Mouse (Mus musculus) intestine, embryonic 15.5 days (tissue): ENCODE data around the gene Cklf. TPM values are rescaled to one million over a fixed set of nuclear protein-coding genes. Genes with fewer than 3 reads are reported as not detected.

Experiments
- ATAC-seq: fragments of 200-750 bp; cut with Nextera tagmentation; 2 replicates; pipeline ENCODE4 v1.8.0; 2017; ENCODE audit warnings: moderate TSS enrichment, moderate library complexity
- H3K27ac ChIP-seq: fragments of 300-500 bp; sonication (generic); 2 replicates; pipeline ENCODE4 v1.5.1; 2015; ENCODE audit warnings: mild to moderate bottlenecking, inconsistent platforms
- H3K27me3 ChIP-seq: fragments of 300-500 bp; sonication (generic); replicated peaks from 2 replicates; pipeline ENCODE4 v1.6.1; 2015; ENCODE audit warnings: inconsistent platforms
- H3K36me3 ChIP-seq: fragments of 300-500 bp; sonication (generic); 2 replicates; pipeline ENCODE4 v1.6.1; 2015; ENCODE audit warnings: inconsistent platforms
- H3K4me1 ChIP-seq: fragments of 300-500 bp; sonication (generic); replicated peaks from 2 replicates; pipeline ENCODE4 v1.6.1; 2015; ENCODE audit warnings: inconsistent platforms
- H3K4me2 ChIP-seq: fragments of 300-500 bp; sonication (generic); replicated peaks from 2 replicates; pipeline ENCODE4 v1.6.1; 2015; ENCODE audit warnings: mild to moderate bottlenecking, inconsistent platforms
- H3K4me3 ChIP-seq: fragments of 300-500 bp; sonication (generic); replicated peaks from 2 replicates; pipeline ENCODE4 v1.5.1; 2015; ENCODE audit warnings: inconsistent platforms
- H3K9ac ChIP-seq: fragments of 300-500 bp; sonication (generic); 2 replicates; pipeline ENCODE4 v1.6.1; 2015; ENCODE audit warnings: inconsistent platforms
- H3K9me3 ChIP-seq: fragments of 300-500 bp; sonication (generic); 2 replicates; pipeline ENCODE4 v1.6.1; 2016; ENCODE audit warnings: inconsistent platforms
- WGBS: fragments of 180-500 bp; shearing (Covaris S2); methylation state at CpG from one replicate; pipeline ENCODE4 v1.1.7; 2015; 5-methylcytosine and 5-hydroxymethylcytosine counted together
- polyA plus RNA-seq: library from polyadenylated mRNA; unstranded; fragments of >200 nt; fragmentation: Nextera tagmentation; extraction: Ambion mirVana; gene quantifications from 2 replicates; pipeline ENCODE4 v1.2.1, GENCODE M21; 2015

The Cklf gene
- polyA plus RNA-seq = 37.2 and 41.4 TPM in 2 replicates

DNA sequence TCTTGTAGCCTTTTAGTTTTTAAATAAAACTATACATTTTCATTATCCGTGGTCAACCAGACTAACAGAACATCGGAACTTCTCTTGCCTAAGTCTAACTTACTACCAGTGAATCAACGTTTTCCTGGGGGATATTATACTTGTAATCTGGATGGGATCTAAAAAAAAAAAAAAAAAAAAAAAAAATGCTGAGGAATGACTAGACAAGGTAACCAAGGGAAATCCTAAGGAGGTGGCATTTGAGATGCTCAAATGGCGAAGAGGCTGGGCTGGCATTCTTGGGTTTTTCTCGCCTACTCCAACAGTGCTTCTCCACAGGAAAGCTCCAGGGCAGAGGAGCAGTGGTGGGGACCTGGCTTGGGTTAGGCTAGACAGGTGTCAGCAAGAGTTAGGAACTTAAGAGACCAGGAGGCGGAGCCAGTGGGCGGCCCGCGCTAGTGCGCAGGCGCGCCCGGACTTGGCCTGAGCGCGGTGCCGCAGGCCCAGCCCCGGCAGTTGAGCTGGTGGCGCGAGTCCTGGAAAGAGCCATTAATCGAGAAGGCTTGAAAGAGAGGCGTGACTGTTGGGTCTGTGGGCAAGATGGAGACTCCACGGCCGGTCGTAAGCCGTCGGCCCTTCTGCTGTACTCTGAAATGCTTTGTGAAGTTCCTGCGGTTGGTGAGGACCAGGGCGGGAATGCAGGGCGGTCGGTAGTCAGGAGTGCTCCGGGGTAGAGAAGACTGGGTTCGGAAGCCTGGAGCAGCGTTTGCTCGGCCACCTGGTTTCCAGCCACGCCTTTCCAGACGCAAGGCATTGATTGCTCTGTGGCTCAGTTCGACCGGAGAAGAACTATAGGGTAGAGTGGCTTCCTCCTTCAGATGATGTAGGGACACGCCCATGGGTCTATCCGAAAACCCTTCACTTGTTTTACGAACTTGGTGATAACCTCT lies at the start of gene Cklf:
TSS of gene Cklf (plus strand) at position 423 of the 929 bp plus-strand sequence.
- no peaks in the 10 kb centered on the region for H3K9me3 ChIP-seq
- H3K4me1 ChIP-seq = peaks cover 12% of the 10 kb centered on the region
- H3K36me3 ChIP-seq = no peaks in the 10 kb centered on the region
- 3% methylated on average over 41 of the region's 41 CpGs for WGBS
- H3K27ac ChIP-seq = peak within 1 kb of the TSS; percentile 89
- H3K4me3 ChIP-seq = peak within 1 kb of the TSS; percentile 60
- H3K27me3 ChIP-seq = no peaks in the 10 kb centered on the region
- H3K9ac ChIP-seq = peak within 1 kb of the TSS; percentile 70
- peak within 1 kb of the TSS; percentile 75 for H3K4me2 ChIP-seq
- ATAC-seq = peak; percentile 90

- H3K9ac ChIP-seq = no peak overlapping the region
- no peak overlapping the region for H3K4me3 ChIP-seq
- no peaks in the 10 kb centered on the region for H3K27me3 ChIP-seq
- no peaks in the 10 kb centered on the region for H3K4me1 ChIP-seq
- no peak overlapping the region for H3K27ac ChIP-seq
- no peaks in the 10 kb centered on the region for H3K9me3 ChIP-seq
- H3K4me2 ChIP-seq = no peak overlapping the region
- H3K36me3 ChIP-seq = no peaks in the 10 kb centered on the region
- WGBS = 81% methylated on average over 3 of the region's 3 CpGs
- ATAC-seq = no peak
These were observed 49.0 kb upstream of the Cklf start for GRCm38 (mm10) chr8:104201622-104202021.

- no peak for ATAC-seq
These were observed 48.3 kb upstream of the Cklf start for GRCm38 (mm10) chr8:104202320-104202719.

DNA sequence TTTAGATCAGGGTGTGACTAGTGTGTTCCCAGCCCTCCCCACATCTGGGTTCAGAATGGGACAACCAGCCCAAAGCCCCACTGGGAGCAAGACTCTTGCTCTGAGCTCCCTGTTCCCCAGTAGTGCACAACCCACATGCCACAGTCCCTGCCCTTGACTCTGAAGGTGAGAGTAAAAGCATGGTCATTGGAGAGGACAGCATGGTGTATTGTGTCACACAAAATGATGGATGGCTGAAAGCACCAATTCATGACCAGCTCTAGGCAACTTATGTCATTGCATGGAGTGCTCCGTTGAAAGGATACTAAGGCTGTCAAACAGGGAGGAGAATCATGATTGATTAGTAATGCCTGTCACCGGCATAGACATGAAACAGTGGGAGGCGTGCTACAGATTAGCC lies 45.4 kb upstream of the Cklf start:
- ATAC-seq = no peak
- H3K27ac ChIP-seq = no peak overlapping the region
- no peaks in the 10 kb centered on the region for H3K9me3 ChIP-seq
- H3K27me3 ChIP-seq = no peaks in the 10 kb centered on the region
- no peak overlapping the region for H3K4me3 ChIP-seq
- no peak overlapping the region for H3K9ac ChIP-seq
- no peak overlapping the region for H3K4me2 ChIP-seq
- H3K36me3 ChIP-seq = no peaks in the 10 kb centered on the region
- no peaks in the 10 kb centered on the region for H3K4me1 ChIP-seq
- WGBS = 56% methylated on average over 3 of the region's 3 CpGs

More at GRCm38 (mm10) chr8:104202320-104202719, 48.3 kb upstream of the Cklf start:
- H3K9ac ChIP-seq = no peak overlapping the region
- no peak overlapping the region for H3K4me3 ChIP-seq
- 85% methylated on average over 4 of the region's 4 CpGs for WGBS
- no peaks in the 10 kb centered on the region for H3K4me1 ChIP-seq
- no peaks in the 10 kb centered on the region for H3K9me3 ChIP-seq
- no peaks in the 10 kb centered on the region for H3K36me3 ChIP-seq
- no peaks in the 10 kb centered on the region for H3K27me3 ChIP-seq
- H3K4me2 ChIP-seq = no peak overlapping the region
- H3K27ac ChIP-seq = no peak overlapping the region

DNA sequence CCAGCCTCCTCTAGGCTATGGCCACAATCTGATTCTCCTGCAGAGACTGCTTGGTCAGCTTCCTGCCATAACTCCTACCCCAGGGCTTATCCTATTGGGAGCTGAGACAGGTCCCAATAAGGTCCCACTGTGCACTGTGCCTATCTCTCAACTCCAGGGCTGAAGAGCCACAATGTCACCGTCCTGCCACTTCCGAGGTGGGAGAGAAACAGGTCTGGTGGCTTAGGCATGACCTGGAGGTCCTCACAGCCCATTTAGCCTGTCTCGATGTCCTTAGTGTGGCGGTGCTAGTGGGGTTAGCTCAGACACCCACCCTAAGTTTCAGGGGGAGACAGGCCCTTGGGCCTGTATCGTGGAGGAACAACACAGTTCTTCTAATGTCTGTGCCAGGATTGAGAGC lies 33.1 kb upstream of the Cklf start:
- Histone ChIP-seq H3K4me3 (no peak overlapping the region), H3K27ac (no peak overlapping the region), H3K9ac (no peak overlapping the region), H3K4me2 (no peak overlapping the region), H3K4me1 (no peaks in the 10 kb centered on the region), H3K27me3 (no peaks in the 10 kb centered on the region), H3K36me3 (no peaks in the 10 kb centered on the region), H3K9me3 (no peaks in the 10 kb centered on the region)
- ATAC-seq = no peak
- WGBS = 89% methylated on average over 5 of the region's 5 CpGs

DNA sequence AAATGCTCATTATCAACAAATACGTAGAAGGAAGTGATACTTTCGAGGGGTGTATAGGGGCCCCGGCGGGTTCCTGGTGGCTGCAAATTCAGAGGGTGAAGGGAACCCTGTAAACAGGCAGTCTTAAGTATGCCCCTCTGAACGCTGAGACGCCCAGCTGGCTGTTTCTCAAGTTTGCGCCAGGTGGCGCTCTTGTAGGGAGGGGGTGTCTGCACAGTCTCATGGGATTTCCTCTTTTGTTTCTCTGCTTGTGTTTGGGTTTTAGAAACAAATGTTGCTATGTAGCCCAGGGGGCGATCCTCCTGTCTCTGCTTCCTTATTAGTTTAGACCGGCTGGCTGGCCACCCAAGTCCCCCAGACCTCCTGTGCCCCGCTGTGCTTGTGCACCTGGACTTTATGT lies 31.6 kb upstream of the Cklf start:
- Histone ChIP-seq H3K36me3 (no peaks in the 10 kb centered on the region), H3K9me3 (no peaks in the 10 kb centered on the region), H3K4me1 (no peaks in the 10 kb centered on the region), H3K4me2 (no peak overlapping the region), H3K4me3 (no peak overlapping the region), H3K9ac (no peak overlapping the region), H3K27ac (no peak overlapping the region), H3K27me3 (no peaks in the 10 kb centered on the region)
- ATAC-seq = no peak
- 26% methylated on average over 11 of the region's 11 CpGs for WGBS

DNA sequence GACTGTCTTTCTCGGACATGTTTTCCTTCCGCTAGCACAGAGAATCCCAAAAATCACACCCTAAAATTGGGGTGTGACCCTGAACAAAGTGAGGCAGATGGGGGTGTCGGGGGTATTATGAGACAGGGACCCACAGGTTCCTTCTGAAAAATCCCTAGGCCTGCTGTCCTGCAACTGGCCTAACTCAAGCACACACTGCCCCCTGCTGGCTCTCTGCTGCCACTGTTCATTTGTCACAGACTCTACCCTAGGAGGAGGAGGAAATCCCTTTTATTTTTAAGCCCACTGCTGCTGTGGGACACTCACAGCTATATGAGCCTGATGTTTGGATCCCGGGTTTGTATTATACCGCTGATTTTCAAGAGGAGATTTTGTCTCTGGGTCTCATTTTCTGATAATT lies 30.9 kb upstream of the Cklf start:
- 44% methylated on average over 5 of the region's 5 CpGs for WGBS
- ATAC-seq = peak; percentile 68

GRCm38 (mm10) chr8:104227048-104227447 lies 23.6 kb upstream of the Cklf start:
- H3K27ac ChIP-seq = no peak overlapping the region
- no peaks in the 10 kb centered on the region for H3K4me1 ChIP-seq
- H3K9ac ChIP-seq = no peak overlapping the region
- H3K4me2 ChIP-seq = no peak overlapping the region
- WGBS = 94% methylated on average over 5 of the region's 5 CpGs
- H3K27me3 ChIP-seq = no peaks in the 10 kb centered on the region
- peaks cover 30% of the 10 kb centered on the region for H3K36me3 ChIP-seq
- no peak for ATAC-seq
- no peaks in the 10 kb centered on the region for H3K9me3 ChIP-seq
- H3K4me3 ChIP-seq = no peak overlapping the region

More for the DNA sequence above, 30.9 kb upstream of the Cklf start:
- no peak overlapping the region for H3K27ac ChIP-seq
- no peak overlapping the region for H3K4me3 ChIP-seq
- no peaks in the 10 kb centered on the region for H3K36me3 ChIP-seq
- H3K4me2 ChIP-seq = no peak overlapping the region
- no peaks in the 10 kb centered on the region for H3K27me3 ChIP-seq
- no peaks in the 10 kb centered on the region for H3K9me3 ChIP-seq
- H3K4me1 ChIP-seq = no peaks in the 10 kb centered on the region
- no peak overlapping the region for H3K9ac ChIP-seq

DNA sequence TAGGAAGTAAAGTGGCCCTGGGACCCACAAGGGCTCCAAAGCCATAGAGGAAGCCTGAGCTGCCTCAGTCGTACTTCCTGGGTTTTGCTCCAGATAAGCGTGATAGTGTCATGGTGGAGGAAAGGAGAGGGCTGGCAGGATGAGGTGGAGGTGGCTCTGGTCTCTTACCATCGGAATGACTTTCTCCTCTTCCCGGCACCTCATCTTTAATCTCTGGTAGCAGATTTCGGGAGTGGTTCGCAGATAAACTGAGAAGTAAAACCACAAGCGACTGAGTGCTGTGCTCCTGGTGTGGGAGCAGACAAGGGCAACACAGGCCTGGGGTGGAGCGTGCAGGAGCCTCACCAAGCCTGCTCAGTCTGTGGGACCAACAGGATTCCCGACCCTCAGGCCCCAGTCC lies 20.3 kb upstream of the Cklf start:
- H3K4me3 ChIP-seq = no peak overlapping the region

DNA sequence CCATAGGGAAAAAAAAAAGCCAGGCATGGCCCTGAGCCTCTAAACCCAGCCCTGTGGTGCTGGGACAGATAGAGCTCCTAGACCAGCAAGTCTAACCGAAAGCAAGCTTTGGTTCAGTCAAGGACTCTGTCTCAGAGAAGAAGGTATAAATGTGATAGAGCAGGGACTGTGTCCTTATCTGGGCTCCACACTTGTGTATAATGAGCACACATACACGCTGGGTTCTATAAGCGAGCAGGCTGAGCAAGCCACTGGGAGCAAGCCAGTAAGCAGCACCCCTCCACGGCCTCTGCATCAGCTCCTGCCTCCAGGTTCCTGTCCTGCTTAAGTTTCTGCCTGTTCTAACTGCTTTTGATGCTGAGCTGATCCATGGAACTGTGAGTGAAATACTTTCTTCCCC lies 18.6 kb upstream of the Cklf start:
- over 99% methylated on average over 4 of the region's 4 CpGs for WGBS
- H3K9ac ChIP-seq = no peak overlapping the region
- no peak for ATAC-seq
- no peak overlapping the region for H3K27ac ChIP-seq
- H3K9me3 ChIP-seq = no peaks in the 10 kb centered on the region
- no peaks in the 10 kb centered on the region for H3K27me3 ChIP-seq
- no peak overlapping the region for H3K4me2 ChIP-seq
- H3K4me1 ChIP-seq = no peaks in the 10 kb centered on the region
- no peak overlapping the region for H3K4me3 ChIP-seq
- H3K36me3 ChIP-seq = peaks cover 36% of the 10 kb centered on the region

More for the DNA sequence above, 20.3 kb upstream of the Cklf start:
- Histone ChIP-seq H3K9me3 (no peaks in the 10 kb centered on the region), H3K4me2 (no peak overlapping the region), H3K27ac (no peak overlapping the region), H3K4me1 (no peaks in the 10 kb centered on the region), H3K27me3 (no peaks in the 10 kb centered on the region), H3K36me3 (peaks cover 31% of the 10 kb centered on the region), H3K9ac (no peak overlapping the region)
- ATAC-seq = no peak
- 89% methylated on average over 9 of the region's 9 CpGs for WGBS

- H3K27me3 ChIP-seq = no peaks in the 10 kb centered on the region
- H3K9me3 ChIP-seq = no peaks in the 10 kb centered on the region
- H3K4me2 ChIP-seq = no peak overlapping the region
- no peak for ATAC-seq
- peaks cover 30% of the 10 kb centered on the region for H3K36me3 ChIP-seq
- no peaks in the 10 kb centered on the region for H3K4me1 ChIP-seq
- 95% methylated on average over 5 of the region's 5 CpGs for WGBS
- no peak overlapping the region for H3K27ac ChIP-seq
- H3K4me3 ChIP-seq = no peak overlapping the region
- H3K9ac ChIP-seq = no peak overlapping the region
These were observed 17.7 kb upstream of the Cklf start for GRCm38 (mm10) chr8:104232919-104233318.

DNA sequence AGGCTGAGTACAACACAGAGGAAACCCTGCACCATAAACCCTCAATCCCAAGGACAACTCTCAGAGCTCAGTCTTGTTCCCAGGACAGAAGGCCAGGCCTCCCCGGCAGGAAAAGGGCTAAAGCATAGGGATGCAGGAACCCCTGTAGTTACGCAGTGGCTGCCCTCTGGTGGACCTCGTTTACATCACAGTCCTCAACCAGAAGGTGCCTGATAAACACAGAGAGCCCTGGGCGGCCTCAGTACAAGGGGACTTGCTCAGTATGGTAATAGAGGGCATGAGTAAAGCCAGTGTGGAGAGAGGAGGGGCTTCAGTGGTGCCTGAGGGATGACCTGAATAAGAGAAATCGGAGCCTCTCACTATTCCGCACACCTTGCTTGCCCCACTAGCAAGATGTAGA lies 16.1 kb upstream of the Cklf start:
- Histone ChIP-seq H3K4me3 (no peak overlapping the region), H3K36me3 (peaks cover 34% of the 10 kb centered on the region; the same call in 1 of the 2 replicates), H3K27ac (no peak overlapping the region), H3K27me3 (no peaks in the 10 kb centered on the region), H3K9ac (no peak overlapping the region), H3K4me1 (no peaks in the 10 kb centered on the region), H3K4me2 (no peak overlapping the region), H3K9me3 (no peaks in the 10 kb centered on the region)
- peak; percentile 17; the same call in 1 of the 2 replicates for ATAC-seq
- WGBS = 49% methylated on average over 6 of the region's 6 CpGs

GRCm38 (mm10) chr8:104239418-104239861 lies 11.2 kb upstream of the Cklf start:
- H3K9me3 ChIP-seq = no peaks in the 10 kb centered on the region
- no peak overlapping the region for H3K9ac ChIP-seq
- ATAC-seq = no peak
- no peak overlapping the region for H3K27ac ChIP-seq
- no peaks in the 10 kb centered on the region for H3K27me3 ChIP-seq
- no peak overlapping the region for H3K4me3 ChIP-seq
- no peak overlapping the region for H3K4me2 ChIP-seq
- 80% methylated on average over 10 of the region's 10 CpGs for WGBS
- peaks cover 30% of the 10 kb centered on the region; the same call in 1 of the 2 replicates for H3K36me3 ChIP-seq
- no peaks in the 10 kb centered on the region for H3K4me1 ChIP-seq
